Mouse (Mus musculus) olfactory bulb, adult 2 months (tissue): ENCODE results near the gene Prg3. TPM values are rescaled to one million over a fixed set of nuclear protein-coding genes. Genes with fewer than 3 reads are reported as not detected.

Experiments
- H3K27ac ChIP-seq: fragments of 200-500 bp; 2 replicates; pipeline ENCODE4 v1.5.1; 2012; ENCODE audit warnings: low read depth, low read length; ENCODE audit not compliant: insufficient read depth
- H3K4me1 ChIP-seq: fragments of 200-500 bp; 2 replicates; pipeline ENCODE4 v1.6.1; 2012; ENCODE audit warnings: low read length; ENCODE audit not compliant: control insufficient read depth, insufficient read depth
- H3K4me3 ChIP-seq: fragments of 200-500 bp; 2 replicates; pipeline ENCODE4 v1.5.1; 2012; ENCODE audit warnings: mild to moderate bottlenecking, low read depth, low read length, moderate library complexity; ENCODE audit not compliant: insufficient read depth
- CTCF ChIP-seq: fragments of 200-500 bp; IDR thresholded peaks from 2 replicates; pipeline ENCODE4 v1.5.1; 2012; ENCODE audit warnings: low read depth, mild to moderate bottlenecking, low read length, moderate library complexity; ENCODE audit not compliant: insufficient read depth
- POLR2A ChIP-seq: fragments of 200-500 bp; IDR thresholded peaks from 2 replicates; pipeline ENCODE4 v1.6.1; 2012; ENCODE audit warnings: mild to moderate bottlenecking, low read depth, low read length, moderate library complexity; ENCODE audit not compliant: insufficient read depth
- WGBS: fragments of 180-500 bp; shearing (Covaris S2); methylation state at CpG from one replicate; pipeline ENCODE4 v1.1.7; 2018; 5-methylcytosine and 5-hydroxymethylcytosine counted together
- polyA plus RNA-seq: library from polyadenylated mRNA; stranded (reverse); fragments of >200 nt; gene quantifications from 2 replicates; pipeline ENCODE4 v1.2.4, GENCODE M21; 2012; ENCODE audit warnings: low replicate concordance; ENCODE audit not compliant: missing spikeins, insufficient read depth, insufficient read length

Gene Prg3
- polyA plus RNA-seq, 1 experiment, result not detected

DNA sequence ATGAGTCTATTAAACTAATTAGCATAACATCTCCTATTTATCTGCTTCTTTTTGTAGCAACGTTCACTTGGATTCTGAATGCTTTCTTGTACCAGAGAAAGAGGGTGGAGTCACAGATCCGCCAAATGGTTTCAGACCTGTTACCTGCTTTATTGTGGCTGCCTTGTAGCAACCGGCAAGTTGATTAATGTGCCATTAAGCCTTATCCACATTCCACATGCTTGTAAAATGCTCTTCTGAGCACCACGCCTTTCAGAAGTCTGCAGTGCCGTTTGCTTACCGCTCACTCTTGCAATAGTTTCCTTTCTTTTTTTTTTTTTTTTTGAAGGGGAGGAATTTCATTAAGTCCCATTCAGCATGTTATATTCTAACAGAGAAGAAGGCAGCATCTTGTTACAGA lies 41.9 kb downstream of the Prg3 start:
- TF ChIP-seq CTCF (no peak), POLR2A (no peak)
- H3K4me1 ChIP-seq, result no peaks in the 10 kb centered on the region
- H3K27ac ChIP-seq, result no peak overlapping the region
- no peak overlapping the region for H3K4me3 ChIP-seq
- WGBS, result 53% methylated on average over 6 of the region's 6 CpGs

DNA sequence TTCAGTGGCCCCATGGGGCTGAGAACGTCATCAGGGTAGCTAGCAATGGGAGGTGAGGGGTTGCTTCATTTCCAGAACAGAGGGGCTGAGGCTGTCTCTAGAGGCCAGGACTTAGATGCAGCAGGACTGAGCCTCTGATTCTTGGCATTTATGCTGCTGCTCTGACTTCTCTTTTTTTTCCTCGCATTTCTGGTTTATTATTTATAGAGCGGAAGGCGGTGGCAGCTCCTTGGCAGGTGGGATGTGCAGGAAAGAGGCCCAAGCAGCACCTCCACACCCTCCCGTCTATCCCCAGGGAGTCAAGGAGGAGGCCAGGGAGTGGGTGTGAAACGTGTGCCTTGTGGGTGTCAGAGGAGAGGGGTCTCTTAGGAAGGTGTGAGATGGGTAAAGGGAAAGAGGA lies 43.0 kb downstream of the Prg3 start:
- H3K4me3 ChIP-seq, result no peak overlapping the region
- WGBS, result 63% methylated on average over 6 of the region's 6 CpGs
- TF ChIP-seq POLR2A, result no peak
- no peak for TF ChIP-seq CTCF
- no peak overlapping the region for H3K27ac ChIP-seq
- no peaks in the 10 kb centered on the region for H3K4me1 ChIP-seq

DNA sequence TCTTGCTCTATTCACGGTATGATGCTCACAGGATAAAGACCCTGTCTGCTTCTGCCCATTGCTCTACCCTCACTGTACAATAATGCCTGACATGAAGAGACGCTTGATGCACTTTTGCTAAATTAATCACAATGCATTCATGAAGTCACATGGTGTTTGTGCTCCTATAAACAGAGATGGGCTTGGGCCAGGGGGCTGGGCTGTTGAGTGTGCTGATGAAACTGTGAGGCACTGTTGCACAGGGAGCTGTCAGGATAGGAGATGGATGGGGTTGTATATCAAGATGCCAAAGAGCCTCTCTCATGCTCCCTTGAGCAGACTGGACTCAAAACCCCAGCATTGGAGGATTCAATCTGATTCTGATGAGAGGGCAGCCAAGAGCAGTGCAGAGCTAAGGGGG lies 45.1 kb downstream of the Prg3 start:
- TF ChIP-seq POLR2A (no peak), CTCF (no peak)
- H3K4me1 ChIP-seq, result peaks cover under 1% of the 10 kb centered on the region
- 87% methylated on average over 2 of the region's 2 CpGs for WGBS
- no peak overlapping the region for H3K4me3 ChIP-seq
- no peak overlapping the region for H3K27ac ChIP-seq

DNA sequence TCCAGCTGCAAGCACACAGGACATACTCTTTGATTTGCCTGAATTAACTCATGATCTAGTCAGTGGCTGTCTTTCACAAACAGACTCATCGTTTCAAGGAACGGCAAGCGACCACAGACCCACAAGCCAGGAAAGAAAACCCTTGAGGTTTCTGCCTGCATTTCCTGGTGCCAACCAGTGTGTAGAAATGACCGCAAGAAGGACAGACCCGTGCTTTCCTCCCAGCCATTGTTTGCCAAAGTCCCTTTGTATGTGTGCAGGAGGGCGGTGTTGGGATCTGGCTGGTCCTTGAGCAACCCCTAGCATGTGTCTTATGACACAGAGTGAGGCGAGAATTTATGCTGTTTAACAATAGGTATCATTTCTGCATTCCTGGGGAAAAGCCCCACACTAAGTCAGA lies 46.2 kb downstream of the Prg3 start:
- Histone ChIP-seq H3K4me1 (peaks cover 3% of the 10 kb centered on the region), H3K27ac (no peak overlapping the region), H3K4me3 (no peak overlapping the region)
- no peak for TF ChIP-seq CTCF
- no peak for TF ChIP-seq POLR2A
- 81% methylated on average over 7 of the region's 7 CpGs for WGBS

DNA sequence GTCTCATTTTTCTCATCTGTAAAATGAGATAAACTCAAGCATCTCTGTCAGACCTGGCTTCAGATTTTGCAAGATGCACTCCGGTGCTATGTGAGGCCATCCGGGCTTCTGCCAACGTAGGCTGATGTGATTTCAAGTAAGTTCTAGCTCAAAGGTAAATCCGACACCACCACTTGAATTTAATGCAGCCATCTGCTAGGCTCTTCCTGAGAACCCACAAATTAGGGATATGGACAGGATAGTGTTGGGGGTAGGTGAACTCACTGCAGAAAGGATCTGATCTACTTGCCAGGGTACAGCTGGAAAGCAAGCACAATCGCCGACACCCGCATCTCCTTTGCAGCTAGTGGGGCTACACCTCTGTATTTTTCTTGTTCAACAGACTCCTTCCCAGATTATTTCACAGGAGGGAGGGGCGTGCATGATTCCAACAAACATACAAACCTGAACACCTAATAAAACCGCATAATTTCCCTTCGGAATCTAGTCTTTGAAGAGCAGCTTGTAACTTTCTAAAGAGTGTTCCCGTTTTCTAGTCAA lies 48.6 kb downstream of the Prg3 start:
- Histone ChIP-seq H3K4me1 (peaks cover 3% of the 10 kb centered on the region), H3K27ac (peak overlapping the region; percentile 32; the same call in 1 of the 2 replicates), H3K4me3 (peak overlapping the region; percentile 85)
- TF ChIP-seq CTCF, result no peak
- TF ChIP-seq POLR2A, result no peak
- WGBS, result 6% methylated on average over 11 of the region's 11 CpGs

DNA sequence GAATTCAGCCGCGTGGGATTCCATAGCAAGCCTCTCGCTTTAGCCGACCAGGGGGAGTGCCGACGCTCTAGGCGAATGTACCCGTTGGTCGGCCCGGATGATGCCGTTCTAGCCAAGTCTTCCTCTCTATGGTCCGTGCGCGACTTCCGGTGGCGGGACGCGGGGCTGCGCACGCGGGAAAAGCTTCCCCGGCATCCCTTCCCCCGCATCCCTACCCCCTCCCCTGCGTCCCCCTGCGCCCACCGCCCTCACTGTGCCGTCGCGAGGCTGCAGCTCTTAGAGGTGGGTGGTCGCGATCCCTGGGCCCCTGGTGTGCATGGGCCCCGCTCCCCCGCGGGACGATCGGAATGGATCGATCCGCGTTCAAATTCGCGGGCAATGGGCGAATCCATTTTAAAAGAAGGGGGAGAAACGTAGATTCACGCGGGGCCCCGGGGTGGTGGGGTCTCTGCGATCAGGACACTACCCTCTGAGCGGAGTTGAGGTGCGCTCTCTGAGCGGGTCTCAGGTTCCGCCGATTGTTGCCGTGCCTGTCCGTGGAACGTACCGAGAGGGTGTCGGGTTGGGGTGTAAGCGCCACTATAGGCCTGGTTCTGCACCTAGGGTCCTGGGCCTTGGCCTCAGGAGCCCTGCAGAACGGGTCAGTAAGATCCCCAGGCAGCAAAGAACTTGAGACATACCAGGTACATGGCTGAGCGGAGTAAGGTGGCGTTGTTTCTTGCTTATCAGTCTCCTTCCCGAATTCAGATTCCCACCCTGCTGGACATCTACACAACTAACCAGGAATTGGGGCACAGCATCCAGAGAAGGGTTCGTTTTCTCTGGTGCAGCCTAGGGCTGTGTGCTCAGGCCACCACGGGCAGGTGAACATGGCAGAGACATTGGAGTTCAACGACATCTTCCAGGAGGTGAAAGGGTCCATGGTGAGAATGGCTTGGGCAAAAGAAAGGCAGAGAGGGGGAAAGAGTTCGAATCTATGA lies 49.3 kb downstream of the Prg3 start, which contains the start of the genes Ssrp1 and P2rx3:
Ssrp1 (plus strand) TSS at position 188 of the 980 bp plus-strand sequence.
P2rx3 (minus strand) TSS at position 416 of the 980 bp plus-strand sequence.
- no peak for TF ChIP-seq CTCF
- peak; percentile 50 for TF ChIP-seq POLR2A
- H3K4me3 ChIP-seq, result peak within 1 kb of the TSS; percentile 85
- peak within 1 kb of the TSS; percentile 45 for H3K27ac ChIP-seq
- H3K4me1 ChIP-seq, result peaks cover 3% of the 10 kb centered on the region
- under 1% methylated on average over 66 of the region's 66 CpGs for WGBS

DNA sequence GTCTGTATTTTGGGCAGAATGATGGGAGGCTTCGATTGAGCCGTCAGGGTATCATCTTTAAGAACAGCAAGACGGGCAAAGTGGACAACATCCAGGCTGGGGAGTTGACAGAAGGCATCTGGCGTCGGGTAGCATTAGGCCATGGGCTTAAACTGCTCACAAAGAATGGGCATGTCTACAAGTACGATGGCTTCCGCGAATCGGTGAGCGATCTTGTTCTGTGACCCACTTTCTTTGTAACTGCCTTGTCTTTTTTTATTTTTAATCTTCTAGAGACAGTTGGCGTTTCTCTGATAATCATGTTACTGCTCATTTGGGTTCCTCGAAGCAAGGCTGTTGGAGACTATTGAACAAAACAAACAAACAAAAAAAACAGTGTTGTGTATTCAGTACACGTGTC lies 50.3 kb downstream of the Prg3 start:
- 64% methylated on average over 13 of the region's 13 CpGs for WGBS
- TF ChIP-seq CTCF, result no peak
- no peak for TF ChIP-seq POLR2A
- Histone ChIP-seq H3K4me3 (peak overlapping the region; percentile 4; the same call in 1 of the 2 replicates), H3K27ac (no peak overlapping the region), H3K4me1 (peaks cover 3% of the 10 kb centered on the region)

Other genes with a start within 250 kb of the Prg3 start
- gene Gm19426, start 244.6 kb upstream of the Prg3 start, polyA plus RNA-seq, result not detected in 2 replicates
- gene Serping1, start 212.8 kb upstream of the Prg3 start, polyA plus RNA-seq, result not detected in 2 replicates
- gene Ube2l6, start 189.4 kb upstream of the Prg3 start, polyA plus RNA-seq, result not detected in 2 replicates
- not detected in 2 replicates for gene Smtnl1, start 165.6 kb upstream of the Prg3 start, polyA plus RNA-seq
- not detected in 2 replicates for gene Timm10, start 161.2 kb upstream of the Prg3 start, polyA plus RNA-seq
- not detected in 2 replicates for gene Slc43a1, start 149.4 kb upstream of the Prg3 start, polyA plus RNA-seq
- not detected in 2 replicates for gene Rtn4rl2, start 101.5 kb upstream of the Prg3 start, polyA plus RNA-seq
- not detected in 2 replicates for gene Slc43a3, start 51.6 kb upstream of the Prg3 start, polyA plus RNA-seq
- not detected in 2 replicates for gene Prg2, start 7.8 kb upstream of the Prg3 start, polyA plus RNA-seq
- not detected in 2 replicates for gene Ssrp1, start 49.0 kb downstream of the Prg3 start, polyA plus RNA-seq
- not detected in 2 replicates for gene P2rx3, start 49.2 kb downstream of the Prg3 start, polyA plus RNA-seq
- not detected in 2 replicates for gene Tnks1bp1, start 59.8 kb downstream of the Prg3 start, polyA plus RNA-seq
- not detected in 2 replicates for gene Aplnr, start 148.0 kb downstream of the Prg3 start, polyA plus RNA-seq
- gene Lrrc55, start 209.0 kb downstream of the Prg3 start, polyA plus RNA-seq, result 119 TPM in 1 of 2 replicates, not detected in the other